Mouse (Mus musculus) ES-Bruce4 (cell line): Measurements from ENCODE around the gene Epha7.

ENCODE experiments used
- CTCF ChIP-seq: IDR thresholded peaks from one replicate; pipeline ENCODE4 v1.8.1; 2011; ENCODE audit warnings: low read depth, low read length
- EP300 ChIP-seq: IDR thresholded peaks from 2 replicates; pipeline ENCODE4 v1.6.1; 2011; ENCODE audit warnings: low read depth, low read length; ENCODE audit not compliant: insufficient read depth
- POLR2A ChIP-seq: IDR thresholded peaks from one replicate; pipeline ENCODE4 v1.8.1; 2011; ENCODE audit warnings: low read length; ENCODE audit not compliant: insufficient read depth

DNA sequence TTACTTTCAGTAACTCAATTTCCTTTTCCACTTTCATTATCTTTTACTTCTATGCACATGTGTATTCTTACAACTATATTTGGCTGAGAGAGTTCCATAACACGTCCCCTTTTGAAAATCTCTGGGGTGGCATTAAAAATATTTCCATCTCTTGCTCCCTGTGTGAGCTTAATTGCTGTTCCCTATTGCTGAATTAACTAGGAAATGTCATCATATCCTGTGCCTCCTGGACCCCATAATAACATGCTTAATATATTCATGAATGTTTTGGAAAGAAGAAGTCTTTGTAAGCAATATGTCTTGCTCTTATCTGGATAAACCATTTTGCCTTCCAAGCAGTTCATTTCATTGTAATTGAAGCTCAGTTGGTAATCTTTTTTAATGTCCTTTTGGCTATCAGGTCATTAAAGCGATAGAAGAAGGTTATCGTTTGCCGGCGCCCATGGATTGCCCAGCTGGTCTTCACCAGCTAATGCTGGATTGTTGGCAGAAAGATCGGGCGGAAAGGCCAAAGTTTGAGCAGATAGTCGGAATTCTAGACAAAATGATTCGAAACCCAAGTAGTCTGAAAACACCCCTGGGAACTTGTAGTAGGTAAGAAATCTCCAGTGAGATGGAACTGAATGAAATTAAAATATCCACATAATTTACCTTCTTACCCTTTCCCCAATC lies 148.1 kb downstream of the Epha7 start:
- no peak for TF ChIP-seq CTCF
- no peak for TF ChIP-seq POLR2A
- TF ChIP-seq EP300: no peak
